Mouse (Mus musculus) bone marrow, adult 2 months (tissue): ENCODE results near the gene Nipsnap2. TPM values are rescaled to one million over a fixed set of nuclear protein-coding genes. Genes with fewer than 3 reads are reported as not detected.

Experiments used
- H3K27ac ChIP-seq: fragments of 200-500 bp; 2 replicates; pipeline ENCODE4 v1.5.1; 2012; ENCODE audit warnings: low read depth, mild to moderate bottlenecking, control low read depth, inconsistent platforms, low read length; ENCODE audit not compliant: control insufficient read depth, poor library complexity, insufficient read depth
- H3K4me1 ChIP-seq: fragments of 200-500 bp; 2 replicates; pipeline ENCODE4 v1.6.1; 2011; ENCODE audit warnings: low read length; ENCODE audit not compliant: control insufficient read depth, insufficient read depth
- H3K4me3 ChIP-seq: fragments of 200-500 bp; replicated peaks from 2 replicates; pipeline ENCODE3; 2011; ENCODE audit warnings: mild to moderate bottlenecking, low read depth, low read length, control low read depth; ENCODE audit not compliant: control insufficient read depth
- CTCF ChIP-seq: fragments of 200-500 bp; IDR thresholded peaks from 2 replicates; pipeline ENCODE4 v1.5.1; 2011; ENCODE audit warnings: low read length, control low read depth; ENCODE audit not compliant: control insufficient read depth, insufficient read depth
- POLR2A ChIP-seq: fragments of 200-500 bp; IDR thresholded peaks from 2 replicates; pipeline ENCODE4 v1.6.1; 2011; ENCODE audit warnings: low read depth, mild to moderate bottlenecking, control low read depth, low read length, borderline replicate concordance; ENCODE audit not compliant: control insufficient read depth
- WGBS: fragments of 180-500 bp; shearing (Covaris S2); methylation state at CpG from one replicate; pipeline ENCODE4 v1.1.7; 2018; 5-methylcytosine and 5-hydroxymethylcytosine counted together
- polyA plus RNA-seq: library from polyadenylated mRNA; stranded (reverse); fragments of >200 nt; gene quantifications from 2 replicates; pipeline ENCODE4 v1.2.4, GENCODE M21; 2011; ENCODE audit warnings: low replicate concordance; ENCODE audit not compliant: missing spikeins, insufficient read depth, insufficient read length

The Nipsnap2 gene
- polyA plus RNA-seq, 1 experiment: 24.9 TPM

DNA sequence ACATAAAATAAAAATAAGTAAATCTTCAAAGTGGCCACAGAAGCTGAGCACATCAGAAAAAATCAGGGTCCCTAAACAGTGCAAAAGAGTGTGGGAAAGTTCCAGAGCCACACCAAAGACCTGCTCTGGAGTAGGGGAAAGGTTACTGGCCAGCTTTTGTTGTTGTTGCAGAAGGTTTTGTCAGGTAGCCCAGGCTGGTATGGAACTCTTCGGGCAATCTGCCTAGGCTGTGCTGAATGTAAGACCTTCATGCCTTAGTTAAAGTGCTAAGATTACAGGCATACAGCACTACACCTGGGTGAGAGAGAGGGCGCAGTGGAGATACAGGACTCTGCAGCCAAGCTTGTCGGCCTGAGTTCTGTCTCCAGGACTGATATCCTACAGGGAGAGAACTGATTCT is 49.8 kb downstream of the Nipsnap2 start:
- WGBS: 88% methylated on average over 3 of the region's 3 CpGs
- H3K4me3 ChIP-seq: no peak overlapping the region

DNA sequence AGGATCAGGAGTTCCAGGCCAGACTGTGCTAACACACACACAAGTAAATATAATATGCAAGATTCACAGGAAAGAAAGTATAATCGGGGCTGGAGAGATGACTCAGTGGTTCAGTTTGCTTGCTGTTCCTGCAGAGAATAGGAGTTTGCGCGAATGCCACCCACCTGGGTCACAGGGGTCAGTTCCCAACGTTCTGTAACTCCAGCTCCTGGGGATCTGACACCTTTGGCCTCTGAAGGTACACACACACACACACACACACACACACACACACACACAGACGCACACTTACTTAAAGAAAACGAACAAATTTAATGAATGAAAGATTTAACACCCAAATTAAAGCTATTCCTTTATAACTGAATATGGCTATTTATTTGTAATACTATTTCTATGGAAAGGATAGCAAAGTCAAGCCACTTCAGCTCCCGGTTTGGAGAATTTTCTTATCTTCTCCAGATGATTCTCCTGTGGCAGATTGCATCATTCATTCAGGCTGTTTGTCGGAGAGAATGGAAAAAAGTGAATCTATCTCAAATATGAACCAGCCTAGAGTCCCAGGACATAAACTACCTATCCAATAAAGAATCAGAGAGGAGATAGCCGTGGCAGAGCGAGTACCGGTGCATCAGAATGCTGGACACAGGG is 53.6 kb downstream of the Nipsnap2 start:
- WGBS: 29% methylated on average over 11 of the region's 11 CpGs

More for the DNA sequence above, 49.8 kb downstream of the Nipsnap2 start:
- TF ChIP-seq CTCF: no peak
- TF ChIP-seq POLR2A: no peak
- no peak overlapping the region for H3K27ac ChIP-seq
- H3K4me1 ChIP-seq: no peaks in the 10 kb centered on the region

GRCm38 (mm10) chr5:129778996-129779716 is 54.3 kb downstream of the Nipsnap2 start:
- WGBS: under 1% methylated on average over 32 of the region's 32 CpGs
- peak overlapping the region; percentile 80 for H3K4me3 ChIP-seq
- no peak overlapping the region for H3K27ac ChIP-seq
- TF ChIP-seq POLR2A: peak; percentile 30; the same call in 1 of the 2 replicates
- TF ChIP-seq CTCF: no peak
- H3K4me1 ChIP-seq: no peaks in the 10 kb centered on the region

More for the DNA sequence above, 53.6 kb downstream of the Nipsnap2 start:
- H3K27ac ChIP-seq: no peak overlapping the region
- no peaks in the 10 kb centered on the region for H3K4me1 ChIP-seq
- H3K4me3 ChIP-seq: peak overlapping the region; percentile 80
- no peak for TF ChIP-seq CTCF
- TF ChIP-seq POLR2A: no peak

DNA sequence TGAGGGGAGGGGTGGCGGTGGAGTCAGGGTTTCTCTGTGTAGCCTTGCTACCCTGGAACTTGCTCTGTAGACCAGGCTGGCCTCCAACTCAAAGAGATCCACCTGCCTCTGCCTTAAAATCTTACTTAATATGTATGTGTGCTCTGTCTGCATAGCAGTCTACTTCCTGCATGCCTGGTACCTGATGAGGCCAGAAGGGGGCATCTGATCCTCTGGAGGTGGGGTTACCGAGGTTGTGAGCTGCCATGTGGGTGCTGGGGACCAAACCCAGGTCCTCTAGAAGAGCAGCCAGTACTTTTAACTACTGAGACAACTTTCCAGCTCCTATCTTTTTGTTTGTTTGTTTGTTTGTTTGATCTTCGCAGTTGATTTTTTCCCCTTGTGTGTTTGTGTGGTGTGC is 55.3 kb downstream of the Nipsnap2 start:
- TF ChIP-seq CTCF: no peak
- no peak for TF ChIP-seq POLR2A
- Histone ChIP-seq H3K4me1 (no peaks in the 10 kb centered on the region), H3K27ac (no peak overlapping the region), H3K4me3 (no peak overlapping the region)
- 88% methylated on average over 3 of the region's 3 CpGs for WGBS

GRCm38 (mm10) chr5:129782211-129782610 is 57.3 kb downstream of the Nipsnap2 start:
- TF ChIP-seq CTCF (peak; percentile 27; the same call in 1 of the 2 replicates), POLR2A (no peak)
- WGBS: 31% methylated on average over 3 of the region's 3 CpGs
- Histone ChIP-seq H3K27ac (no peak overlapping the region), H3K4me1 (no peaks in the 10 kb centered on the region; the same call in 1 of the 2 replicates), H3K4me3 (no peak overlapping the region)

- Histone ChIP-seq H3K4me1 (no peaks in the 10 kb centered on the region; the same call in 1 of the 2 replicates), H3K4me3 (no peak overlapping the region), H3K27ac (no peak overlapping the region)
- WGBS: 83% methylated on average over 5 of the region's 5 CpGs
- no peak for TF ChIP-seq POLR2A
- no peak for TF ChIP-seq CTCF
Observed at GRCm38 (mm10) chr5:129785235-129785870, 60.5 kb downstream of the Nipsnap2 start.

- WGBS: 73% methylated on average over 6 of the region's 6 CpGs
- Histone ChIP-seq H3K4me3 (no peak overlapping the region), H3K4me1 (no peaks in the 10 kb centered on the region; the same call in 1 of the 2 replicates), H3K27ac (no peak overlapping the region; the same call in 1 of the 2 replicates)
- no peak for TF ChIP-seq POLR2A
- no peak for TF ChIP-seq CTCF
Observed at GRCm38 (mm10) chr5:129786161-129786560, 61.3 kb downstream of the Nipsnap2 start.
